In the genomic region with DNA sequence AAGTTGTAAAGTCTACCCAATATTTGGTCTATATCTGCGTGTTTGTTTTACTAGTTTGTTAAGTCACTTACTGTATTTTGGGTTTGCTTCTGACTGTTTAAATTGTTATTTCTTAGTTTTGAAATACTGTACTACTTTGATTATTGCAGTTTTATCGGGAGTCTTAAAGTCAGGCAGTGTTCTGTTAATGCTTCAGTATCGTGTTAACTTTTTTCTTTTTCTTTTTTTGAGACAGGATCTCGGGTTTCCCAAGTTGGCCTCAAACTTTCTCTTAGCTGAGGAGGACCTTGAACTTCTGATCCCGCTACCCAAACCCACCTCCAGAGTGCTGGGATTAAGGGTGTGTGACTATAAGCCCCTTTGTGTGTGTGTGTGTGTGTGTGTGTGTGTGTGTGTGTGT, we compare ENCODE assay signal across 8 mouse cellular contexts. TPM values are rescaled to one million over a fixed set of nuclear protein-coding genes. Genes with fewer than 3 reads are reported as not detected.
DNase-seq lines count a peak whose midpoint lies in the region; ATAC-seq and TF ChIP-seq lines count a peak whose summit lies in the region.

No protein-coding gene starts in this region.

- H3K79me2 ChIP-seq in liver, adult 2 months (ENCODE audit: control insufficient read depth, insufficient read depth, low read length): peaks cover 22% of the 10 kb centered on the region; the same call in 1 of the 2 replicates

- H3K36me3 ChIP-seq in liver, adult 2 months (ENCODE audit: control insufficient read depth, insufficient read depth, low read length): peaks cover 10% of the 10 kb centered on the region
- peaks cover 9% of the 10 kb centered on the region for H3K36me3 ChIP-seq in heart, postnatal 0 days (replicated peaks; ENCODE audit: control insufficient read depth, insufficient read depth, low read length)

- no peaks in the 10 kb centered on the region for H3K9me3 ChIP-seq in heart, postnatal 0 days (replicated peaks; ENCODE audit: control insufficient read depth, low read length)

- peak overlapping the region; percentile 94 for H3K27ac ChIP-seq in liver, adult 2 months (replicated peaks; ENCODE audit: insufficient read depth, low read depth, low read length)
- H3K27ac ChIP-seq in heart, postnatal 0 days (ENCODE audit: low read depth): peak overlapping the region; percentile 94

- ATAC-seq in heart, postnatal 0 days (ENCODE audit: insufficient read depth, low read depth): no peak

- no peak for TF ChIP-seq POLR2A in liver, adult 2 months (IDR thresholded peaks at IDR 0.05; ENCODE audit: extremely low read depth, insufficient read depth, low read length)

- DNase-seq in liver, adult 2 months (ENCODE audit: extremely low read depth, low read depth, low spot score): no peak
- no peak for DNase-seq in liver
- peak; percentile 19 for DNase-seq in c-Kit-negative CD71-positive TER-119-positive erythroid progenitor cells, embryonic 14.5 days (ENCODE audit: low read depth, low spot score)
- DNase-seq in heart, postnatal 0 days (ENCODE audit: low spot score): peak; percentile 13
- peak; percentile 12 for DNase-seq in mesoderm, embryonic 11.5 days (ENCODE audit: low read depth, low spot score)
- DNase-seq in adrenal gland, postnatal 14 days: no peak
- no peak for DNase-seq in spleen, postnatal 14 days (ENCODE audit: low spot score in 2 of 2)
- DNase-seq in urinary bladder, postnatal 36 days (ENCODE audit: low spot score in 2 of 2): no peak

- WGBS in liver, adult 2 months: 0% methylated on average over 5 of the region's 5 CpGs
- 7% methylated on average over 5 of the region's 5 CpGs for WGBS in heart, postnatal 0 days

- H3K9ac ChIP-seq in liver, adult 2 months (ENCODE audit: low read depth, low read length): peak overlapping the region; percentile 77
- peak overlapping the region; percentile 74 for H3K9ac ChIP-seq in heart, postnatal 0 days (replicated peaks; ENCODE audit: low read depth, low read length)

- peak overlapping the region; percentile 92 for H3K4me3 ChIP-seq in liver, adult 2 months (ENCODE audit: insufficient read depth, low read depth, low read length)
- H3K4me3 ChIP-seq in heart, postnatal 0 days (ENCODE audit: low read depth, low read length): peak overlapping the region; percentile 87

- peaks cover 15% of the 10 kb centered on the region; the same call in 1 of the 2 replicates for H3K4me1 ChIP-seq in liver, adult 2 months (ENCODE audit: control insufficient read depth, insufficient read depth, low read length)
- peaks cover 13% of the 10 kb centered on the region; the same call in 1 of the 2 replicates for H3K4me1 ChIP-seq in heart, postnatal 0 days (ENCODE audit: control insufficient read depth, insufficient read depth)

- peak overlapping the region; percentile 62 for H3K4me2 ChIP-seq in heart, postnatal 0 days (ENCODE audit: low read depth, low read length)

- no peak for TF ChIP-seq CTCF in liver, adult 2 months (IDR thresholded peaks at IDR 0.05; ENCODE audit: low read depth, low read length)
- no peak for TF ChIP-seq CTCF in heart, postnatal 0 days (IDR thresholded peaks at IDR 0.05; ENCODE audit: low read depth)

- TF ChIP-seq EP300 in heart, postnatal 0 days (IDR thresholded peaks at IDR 0.05; ENCODE audit: low read depth): no peak

- H3K27me3 ChIP-seq in liver, adult 2 months (ENCODE audit: control insufficient read depth, insufficient read depth, low read length): no peaks in the 10 kb centered on the region
- H3K27me3 ChIP-seq in heart, postnatal 0 days (ENCODE audit: control insufficient read depth, insufficient read depth, low read length): no peaks in the 10 kb centered on the region

RNA-seq across cellular contexts. Expression of a gene that starts 35.4 kb away (rescaled TPM):
- 2.0 and 2.1 TPM in 2 replicates for total RNA-seq in liver, adult 2 months (2014; rRNA removed)
- 0.20 and 0.24 TPM in 2 replicates for polyA plus RNA-seq in liver, adult 2 months (2012; rRNA removed)
- 1.9 and 4.1 TPM in 2 replicates for total RNA-seq in heart, postnatal 0 days (2014; rRNA removed; ENCODE audit: low replicate concordance)
- 0.70 and 0.72 TPM in 2 replicates for polyA plus RNA-seq in heart, postnatal 0 days (2015; fragmentation: Nextera tagmentation; extraction: Ambion mirVana)
- 2.3 and 2.7 TPM in 2 replicates for total RNA-seq in adrenal gland, postnatal 14 days (2021)

Comparison
In these comparisons a context has a peak if more than half of its experiments do, and no peak if none do; other contexts are left out.
1. DNase-seq: peak in c-Kit-negative CD71-positive TER-119-positive erythroid progenitor cells, embryonic 14.5 days (single experiment), heart, postnatal 0 days (single experiment) and mesoderm, embryonic 11.5 days (single experiment); none in liver, adult 2 months (single experiment), liver (single experiment), adrenal gland, postnatal 14 days (single experiment), spleen, postnatal 14 days (0 of 2) and urinary bladder, postnatal 36 days (0 of 2).